Mouse (Mus musculus) heart, adult 18-20 months (tissue): ENCODE data around the gene Atl2. TPM values are rescaled to one million over a fixed set of nuclear protein-coding genes. Genes with fewer than 3 reads are reported as not detected.

Experiments
- DNase-seq, 2 experiments: peaks; one replicate each; pipeline ENCODE4 v3.0.0; 2021 to 2022; ENCODE audit warnings: mixed read lengths in 1 of 2
- total RNA-seq, 2 experiments: library from RNA; stranded (reverse); gene quantifications; 2 replicates each; pipeline ENCODE4 v1.2.3; 2021

The Atl2 gene
- total RNA-seq, 2 experiments from 2014 or later, result 33.2 to 36.7 TPM

DNA sequence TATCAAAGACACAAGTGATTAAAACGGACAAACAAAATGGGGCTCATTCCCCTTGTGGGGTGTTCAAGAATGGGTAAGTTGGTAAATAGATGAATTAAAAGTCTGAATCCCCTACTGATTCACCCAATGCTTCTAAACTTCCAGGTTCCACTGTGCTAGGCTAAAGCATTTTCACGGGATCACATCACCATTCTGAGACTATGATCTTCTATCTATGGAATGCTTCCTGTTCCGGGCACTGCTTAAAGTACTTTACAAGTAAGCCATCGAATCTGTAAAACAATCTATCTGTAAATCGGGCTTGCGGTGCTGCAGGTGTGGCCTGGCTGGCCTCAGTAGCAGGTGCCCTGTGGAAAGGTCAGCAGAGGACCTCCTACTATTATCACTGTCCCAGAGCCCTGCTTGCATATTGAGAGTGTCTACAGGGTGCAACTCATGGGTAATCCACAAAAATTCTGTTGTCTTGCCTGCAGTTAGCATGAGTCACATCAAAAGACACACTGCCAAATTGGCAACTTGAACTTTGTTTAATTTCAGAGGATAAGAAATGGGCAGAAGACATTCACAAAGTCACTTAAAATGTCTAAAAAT lies 2.3 kb upstream of the Atl2 start:
- no peak for DNase-seq

DNA sequence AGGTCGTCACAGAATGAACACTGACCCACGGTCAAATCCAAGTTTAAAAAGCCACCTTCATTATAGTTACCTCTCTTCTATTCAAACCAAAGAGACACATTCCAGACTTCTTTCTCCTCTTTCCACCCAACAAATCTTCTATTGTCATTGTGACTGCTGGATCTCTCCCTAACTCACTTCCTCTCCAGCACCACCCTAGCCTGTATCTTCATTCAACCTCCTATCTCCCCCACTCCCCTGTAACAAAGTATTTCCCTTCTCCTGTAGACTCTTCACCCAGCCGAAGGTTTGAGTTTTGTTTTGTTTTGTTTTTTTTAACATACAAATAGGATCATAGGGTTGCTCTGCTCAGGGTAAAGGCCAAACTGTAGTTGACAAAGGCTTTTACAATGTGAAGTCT lies 1.7 kb upstream of the Atl2 start:
- no peak for DNase-seq

DNA sequence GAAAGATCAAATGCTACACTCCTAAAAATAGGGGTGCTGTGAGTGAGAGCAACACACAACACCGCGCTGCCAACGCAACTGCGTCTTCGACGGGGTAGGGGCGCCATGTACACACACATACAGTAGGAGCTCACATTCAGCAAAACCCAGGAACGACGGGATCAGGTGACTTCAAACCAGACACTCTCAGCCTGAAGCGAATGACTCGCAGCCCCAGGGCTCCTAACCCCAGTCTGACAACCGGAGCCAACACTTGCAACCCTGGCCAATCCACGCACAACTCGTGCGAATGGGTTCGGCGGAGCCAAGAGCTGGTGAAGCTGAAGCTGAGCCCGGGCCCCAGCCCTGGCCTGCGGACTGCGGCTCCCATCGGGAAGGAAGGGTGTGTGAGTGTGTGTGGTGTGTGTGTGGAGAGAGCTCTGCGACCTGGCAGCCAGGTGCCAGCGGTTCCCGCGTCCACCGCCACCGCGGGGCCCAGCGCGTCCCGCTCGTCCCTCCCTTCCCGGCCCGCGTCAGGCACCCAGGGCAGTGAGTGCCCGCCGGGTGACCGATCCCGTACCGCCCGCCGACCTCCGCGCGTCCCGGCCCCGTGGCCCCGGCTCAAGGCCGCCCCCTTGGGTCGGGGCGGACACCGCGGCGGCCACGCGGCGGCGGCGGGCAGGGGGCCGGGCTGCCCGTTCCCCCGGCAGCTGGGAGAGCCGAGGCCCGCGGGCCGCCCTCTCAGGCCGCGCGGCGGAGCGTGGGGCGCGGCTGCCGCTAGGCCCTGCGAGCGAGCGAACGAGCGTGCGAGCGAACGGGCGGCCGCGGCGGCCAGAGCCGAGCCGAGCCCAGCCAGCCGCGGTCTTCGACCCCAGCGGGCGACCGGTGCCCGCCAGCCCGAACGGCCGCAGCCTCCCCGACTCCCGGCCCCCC lies 696 bp downstream of the Atl2 start:
- DNase-seq, result peak; percentile 66 to 78

DNA sequence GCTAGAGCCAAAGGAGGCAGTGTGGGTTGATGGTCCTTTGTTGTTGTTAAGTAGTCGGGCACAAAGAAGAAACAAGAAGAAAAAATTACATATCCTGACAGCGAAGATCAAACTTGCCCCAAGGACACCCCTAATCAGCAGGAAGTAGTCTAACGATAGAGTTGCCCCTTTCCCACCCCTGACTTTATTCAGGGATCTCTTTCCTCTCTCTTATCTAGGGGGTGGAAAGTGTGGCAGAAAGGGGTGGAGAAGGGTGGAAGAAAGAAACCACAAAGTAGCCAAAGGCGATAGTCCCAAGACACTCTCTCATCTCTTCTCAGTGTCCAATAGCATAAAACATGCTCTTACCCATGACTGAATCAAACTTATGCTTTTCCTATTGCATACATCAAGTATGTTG lies 1.9 kb downstream of the Atl2 start:
- no peak for DNase-seq

DNA sequence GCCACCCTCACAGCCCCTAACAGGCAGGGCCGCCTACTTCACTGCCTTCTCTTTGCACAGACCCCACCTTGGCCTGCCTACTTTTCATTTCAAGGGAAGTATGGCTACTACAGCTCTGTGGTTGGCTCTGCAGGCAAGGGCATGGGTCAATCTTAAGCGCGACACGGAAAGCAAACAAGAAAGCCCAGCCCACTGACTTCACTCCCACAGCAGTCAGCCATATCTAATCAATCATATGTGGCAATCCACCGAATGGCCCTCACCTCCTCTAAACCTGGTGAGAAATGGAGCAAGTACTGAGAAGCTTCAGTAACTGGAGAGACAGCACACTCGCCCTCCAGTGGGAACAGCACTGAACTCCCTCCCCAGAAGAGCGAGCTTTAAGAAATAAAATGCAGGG lies 4.0 kb downstream of the Atl2 start:
- no peak for DNase-seq

DNA sequence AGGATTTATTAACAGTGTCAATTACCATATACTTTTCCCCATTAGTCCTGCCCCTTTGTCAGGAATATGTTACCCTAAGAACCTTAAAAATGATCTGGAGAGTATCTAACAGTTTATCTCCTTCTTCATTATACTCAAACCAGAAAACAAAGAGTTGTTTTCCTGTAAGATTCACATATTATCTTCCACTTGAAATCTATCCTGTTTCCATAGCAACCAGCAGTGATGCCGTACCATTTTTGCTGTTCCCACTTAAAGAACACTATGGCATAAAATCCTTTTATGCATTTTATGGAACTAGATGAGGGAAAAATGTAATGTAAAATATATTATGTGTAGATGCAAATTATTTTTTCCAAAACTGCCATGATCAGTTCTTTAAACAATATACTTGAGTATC lies 8.0 kb downstream of the Atl2 start:
- DNase-seq, result no peak

DNA sequence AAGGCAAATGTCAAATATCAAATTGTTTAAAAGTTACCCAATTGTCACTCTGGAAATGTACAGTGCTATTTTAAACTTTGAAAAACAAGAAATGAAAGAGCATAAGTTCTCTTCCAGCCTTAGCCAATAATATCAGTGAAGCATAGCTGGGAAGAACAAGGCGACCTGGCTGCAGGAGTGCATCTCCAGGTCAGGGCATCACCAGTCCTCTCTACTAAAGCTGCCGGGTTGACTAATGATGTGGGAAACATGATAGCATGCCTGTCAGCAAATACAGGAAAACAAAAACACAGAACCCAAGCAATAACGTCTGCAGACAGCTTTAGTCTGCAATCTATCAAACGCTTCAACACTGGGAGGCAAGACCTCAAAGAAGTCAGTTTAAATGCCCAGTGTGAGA lies 12.7 kb downstream of the Atl2 start:
- DNase-seq, result no peak

DNA sequence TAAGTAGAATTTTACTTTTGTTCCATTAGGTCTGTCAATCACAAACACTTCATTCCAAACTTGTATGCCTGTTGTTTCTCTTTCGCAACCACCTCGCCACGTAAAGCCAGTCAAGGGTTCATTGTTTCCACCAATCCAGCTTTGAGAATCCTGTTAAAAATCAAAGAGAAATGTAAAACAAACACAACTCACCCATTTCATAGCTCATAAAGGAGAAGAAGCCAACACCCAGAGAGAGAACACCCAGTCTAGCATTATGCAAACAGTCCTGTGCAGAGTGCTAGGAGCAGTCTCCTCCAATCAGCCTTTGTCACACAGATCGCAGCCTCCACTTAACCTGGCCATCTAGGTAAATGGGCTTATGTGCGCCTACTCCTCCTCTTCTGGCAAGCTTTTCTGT lies 30.9 kb downstream of the Atl2 start:
- no peak for DNase-seq

DNA sequence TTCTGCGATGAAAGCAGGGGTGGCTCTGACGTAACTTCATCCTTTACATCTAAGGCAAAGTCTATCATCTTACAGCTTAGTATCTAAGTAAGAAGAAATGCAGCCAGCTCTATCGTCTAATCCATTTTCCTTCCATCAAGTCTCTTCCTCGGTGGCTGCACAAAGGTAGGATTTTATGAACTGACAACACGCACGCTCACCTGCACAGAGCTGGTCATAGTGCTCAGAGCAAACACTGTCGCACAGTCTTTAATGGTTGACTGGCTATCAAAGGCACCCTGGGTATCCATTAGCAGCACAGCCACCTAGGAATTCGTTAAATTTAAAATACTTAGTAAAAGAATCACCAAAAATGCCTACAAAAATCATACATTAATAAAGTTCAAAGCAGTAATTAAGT lies 31.4 kb downstream of the Atl2 start:
- DNase-seq, result no peak

DNA sequence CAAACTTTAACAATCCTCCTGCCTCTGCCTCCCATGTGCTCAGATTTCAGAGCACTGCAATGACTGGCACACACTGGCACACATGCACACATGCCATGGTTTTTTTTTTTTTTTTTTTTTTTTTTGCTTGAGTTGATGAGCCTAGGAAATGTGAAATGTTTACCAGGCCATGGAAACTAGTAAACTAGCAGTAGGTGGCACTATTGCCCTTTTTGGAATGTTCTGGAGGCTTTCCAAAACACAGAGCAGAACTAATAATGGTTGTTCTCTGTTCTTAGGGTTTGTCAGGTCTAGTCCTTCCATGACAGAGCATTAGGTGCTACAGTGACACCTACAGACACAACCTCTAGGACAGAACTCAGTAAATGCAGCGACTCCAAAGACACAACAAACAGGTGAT lies 33.9 kb downstream of the Atl2 start:
- DNase-seq, result peak; percentile 49 to 61

DNA sequence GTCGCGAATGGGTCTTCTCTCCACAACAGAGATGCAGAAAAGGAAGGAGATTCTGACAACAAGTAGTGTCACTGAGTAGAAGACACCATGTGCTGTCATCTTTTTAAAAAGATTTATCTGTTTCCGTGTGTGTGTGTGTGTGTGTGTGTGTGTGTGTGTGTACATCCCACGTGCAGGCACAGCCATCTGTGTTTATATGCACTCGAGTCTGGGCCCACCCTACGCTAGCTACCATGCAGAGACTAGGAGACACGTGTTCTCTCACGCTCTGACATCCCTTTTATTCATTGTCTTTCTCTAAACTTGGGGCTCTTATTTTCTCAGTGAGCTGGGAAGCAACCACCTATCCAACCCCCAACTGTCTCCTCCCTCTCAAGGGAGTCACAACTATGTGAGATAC lies 40.4 kb downstream of the Atl2 start:
- DNase-seq, result no peak

DNA sequence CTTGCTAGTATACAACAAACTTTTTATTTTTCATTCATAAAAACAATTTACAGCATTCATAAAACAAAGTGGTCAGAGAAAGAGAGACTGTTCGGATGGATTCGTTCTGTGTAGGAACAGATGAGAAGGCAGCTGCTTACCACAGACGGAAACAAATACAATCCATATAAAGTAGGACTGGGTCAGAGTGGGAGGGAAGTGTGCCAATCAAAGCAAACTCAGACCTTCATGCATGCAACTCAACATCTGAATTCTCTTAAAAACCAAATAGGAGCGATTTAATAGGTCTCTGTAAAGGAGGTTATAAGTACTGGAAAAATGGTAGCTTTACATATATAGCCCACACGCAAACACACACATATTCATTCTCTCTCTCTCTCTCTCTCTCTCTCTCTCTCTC lies 47.5 kb downstream of the Atl2 start:
- DNase-seq, result no peak

DNA sequence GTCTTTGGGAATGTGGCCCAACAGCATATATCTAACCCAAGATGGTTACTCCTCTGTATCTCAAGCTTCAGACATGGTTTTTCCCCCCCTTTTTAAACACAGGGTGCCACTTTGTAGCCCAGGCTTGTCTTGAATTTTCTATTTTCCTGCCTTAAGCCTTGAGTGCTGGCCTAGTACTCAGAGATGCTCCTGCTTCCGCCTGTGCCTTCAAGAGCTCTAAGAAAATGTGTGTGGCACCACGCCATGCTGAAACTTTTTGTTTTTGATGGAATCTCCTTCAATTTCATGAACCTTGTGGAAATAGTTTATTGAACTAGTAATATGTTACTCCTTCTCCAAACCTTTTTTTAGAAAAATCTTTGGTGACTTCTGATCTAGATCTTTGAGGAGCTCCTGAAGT lies 49.7 kb downstream of the Atl2 start:
- DNase-seq, result no peak

DNA sequence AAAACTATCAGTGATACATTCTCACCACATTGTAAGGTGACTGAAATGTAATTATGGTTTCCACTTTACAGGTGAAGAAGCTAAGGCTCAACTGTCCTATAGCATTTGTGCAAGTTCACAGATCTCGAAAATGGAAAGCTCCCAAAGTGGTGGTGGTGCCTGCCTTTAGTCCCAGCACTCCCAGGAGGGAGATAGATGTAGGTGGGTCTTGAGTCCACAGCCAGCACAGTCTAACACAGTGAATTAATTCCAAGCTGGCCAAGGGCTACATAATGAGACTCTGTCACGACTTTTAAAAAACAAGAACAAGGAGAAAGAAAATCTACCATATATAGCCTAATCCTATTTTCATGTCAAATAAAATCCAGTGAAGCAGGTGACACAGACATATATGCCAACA lies 50.2 kb downstream of the Atl2 start:
- no peak for DNase-seq

DNA sequence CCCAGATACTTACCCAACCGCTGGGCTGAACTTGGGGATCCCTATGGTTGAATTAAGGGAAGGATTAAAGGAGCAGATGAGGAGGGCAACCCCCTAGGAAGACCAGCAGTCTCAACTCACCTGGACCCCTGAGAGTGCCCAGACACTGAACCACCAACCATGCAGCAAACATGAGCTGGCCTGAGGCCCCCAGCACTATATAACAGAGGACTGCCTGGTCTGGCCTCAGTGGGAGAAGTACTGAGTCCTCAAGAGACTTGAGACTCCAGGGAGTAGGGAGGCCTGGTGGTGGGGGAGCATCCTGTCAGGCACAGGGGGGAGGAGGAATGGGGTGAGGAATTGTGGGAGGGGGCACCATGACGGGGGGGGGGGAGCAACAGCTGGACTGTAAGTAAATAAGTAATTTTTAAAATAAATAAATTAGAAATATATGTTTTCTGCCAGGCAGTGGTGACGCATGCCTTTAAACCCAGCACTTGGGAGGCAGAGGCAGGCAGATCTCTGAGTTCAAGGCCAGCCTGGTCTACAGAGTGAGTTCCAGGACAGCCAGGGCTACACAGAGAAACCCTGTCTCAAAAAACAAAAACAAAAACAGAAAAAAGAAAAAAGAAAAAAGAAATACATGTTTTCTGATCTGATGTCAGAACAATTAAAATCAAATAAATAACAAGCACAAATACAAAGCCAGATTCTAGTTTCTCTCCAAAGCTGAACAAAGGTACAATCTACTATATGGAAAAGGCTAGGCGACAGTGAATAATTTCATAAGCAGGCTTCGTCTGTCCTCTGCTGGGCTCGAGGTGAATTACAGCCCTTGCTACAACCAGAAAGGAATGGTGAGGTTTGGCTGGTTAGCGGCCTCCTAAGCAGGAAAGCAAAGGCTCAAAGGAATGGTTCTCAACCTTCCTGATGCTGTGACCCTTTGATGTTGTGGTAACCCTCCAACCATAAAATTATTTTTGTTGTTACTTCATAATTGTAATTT lies 55.4 kb downstream of the Atl2 start:
- peak; percentile 61 to 88 for DNase-seq

DNA sequence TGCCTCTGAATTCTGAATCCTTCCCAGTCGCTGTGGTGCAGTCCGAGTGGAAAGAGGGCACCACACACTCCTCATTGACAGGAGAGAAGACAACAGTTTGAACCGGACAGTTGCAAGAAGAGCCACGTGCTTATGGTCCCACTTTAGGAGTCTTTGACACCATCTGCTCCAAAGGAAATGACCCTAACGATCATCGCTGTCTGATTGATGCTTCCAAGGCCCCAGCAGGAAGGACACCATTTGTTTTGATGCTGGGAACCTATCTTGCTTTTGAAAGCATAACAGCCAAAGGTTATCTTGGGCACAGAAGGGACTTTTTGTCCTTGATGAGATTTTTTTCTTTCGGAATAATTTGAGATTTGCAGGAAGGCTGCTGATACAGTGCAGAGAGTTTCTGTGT lies 58.9 kb downstream of the Atl2 start:
- DNase-seq, result no peak

DNA sequence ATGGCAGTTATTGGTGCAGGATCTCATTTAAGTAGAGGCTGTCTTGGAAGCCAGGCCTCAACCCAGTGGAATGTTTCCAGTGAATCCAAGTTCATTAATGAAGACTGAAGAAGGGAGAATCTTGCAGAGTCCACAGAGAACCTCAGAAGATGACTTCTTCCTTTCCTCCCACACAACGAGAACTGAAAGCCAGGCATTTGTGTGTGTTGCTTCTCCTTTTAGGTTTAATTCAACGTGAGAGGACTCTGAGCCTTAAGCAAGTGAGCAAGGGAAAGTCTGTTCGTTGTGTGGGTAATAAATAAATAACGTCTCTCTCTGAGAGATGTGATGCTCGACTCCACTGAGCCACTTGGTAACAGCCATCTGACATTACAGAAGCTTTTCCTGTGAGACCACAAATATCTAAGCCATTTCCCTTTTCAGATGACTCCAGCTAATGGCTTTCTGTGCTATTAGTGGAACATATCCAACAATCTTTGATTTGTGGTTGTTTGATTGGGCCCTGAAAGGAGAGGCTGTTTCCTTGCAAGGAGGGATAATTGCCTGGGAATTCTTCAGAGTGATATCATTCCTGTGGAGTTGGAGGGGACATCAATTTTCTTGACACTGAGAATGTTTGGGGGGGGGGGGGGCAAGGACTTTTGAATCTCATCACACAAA lies 60.1 kb downstream of the Atl2 start:
- DNase-seq, result peak; percentile 16 to 27

DNA sequence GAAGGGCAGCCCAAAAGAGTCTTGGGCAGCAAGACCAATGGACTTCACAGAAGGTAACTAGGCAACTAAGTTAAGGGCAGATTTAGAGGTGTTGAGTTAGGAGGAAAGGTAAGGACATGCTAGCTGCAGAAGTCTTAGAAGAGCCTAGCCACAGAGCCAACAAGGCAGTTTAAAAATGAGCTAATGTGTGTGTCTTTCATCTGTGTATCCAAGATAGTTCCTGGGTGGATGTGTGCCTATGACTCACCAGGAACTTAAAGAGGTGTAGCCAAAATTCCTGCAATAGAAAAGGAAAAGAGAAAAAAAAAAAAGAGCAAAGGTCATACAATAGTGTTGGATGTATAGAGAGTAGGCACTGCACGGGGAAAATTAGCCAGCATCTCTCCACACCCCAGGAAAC lies 63.6 kb downstream of the Atl2 start:
- DNase-seq, result no peak

DNA sequence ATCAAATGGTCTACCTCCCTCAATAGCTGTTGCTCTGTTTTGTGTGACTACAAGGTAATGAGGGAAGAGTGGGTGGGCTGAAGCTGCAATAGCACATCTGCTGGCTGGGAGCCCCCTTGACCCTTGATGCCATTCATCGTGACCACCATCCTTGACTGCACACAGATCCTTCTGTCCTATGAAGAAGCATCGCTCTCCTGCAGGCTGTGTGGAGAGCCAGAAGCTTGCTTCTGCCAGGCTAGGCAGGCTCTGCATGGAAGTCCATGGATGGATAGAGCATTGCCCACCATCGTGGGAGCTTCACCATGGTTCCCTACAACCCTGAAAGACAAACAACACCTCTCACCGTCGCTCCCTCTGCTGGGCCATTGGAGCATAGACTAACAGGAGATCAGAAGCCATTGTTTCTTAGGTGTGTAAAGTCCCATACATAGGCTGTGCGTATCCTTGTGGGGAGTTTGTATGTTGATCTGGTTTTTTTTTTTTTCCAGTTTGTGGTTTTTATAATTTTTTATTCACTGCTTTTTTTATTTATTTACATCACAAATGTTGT lies 69.4 kb downstream of the Atl2 start:
- DNase-seq, result no peak

DNA sequence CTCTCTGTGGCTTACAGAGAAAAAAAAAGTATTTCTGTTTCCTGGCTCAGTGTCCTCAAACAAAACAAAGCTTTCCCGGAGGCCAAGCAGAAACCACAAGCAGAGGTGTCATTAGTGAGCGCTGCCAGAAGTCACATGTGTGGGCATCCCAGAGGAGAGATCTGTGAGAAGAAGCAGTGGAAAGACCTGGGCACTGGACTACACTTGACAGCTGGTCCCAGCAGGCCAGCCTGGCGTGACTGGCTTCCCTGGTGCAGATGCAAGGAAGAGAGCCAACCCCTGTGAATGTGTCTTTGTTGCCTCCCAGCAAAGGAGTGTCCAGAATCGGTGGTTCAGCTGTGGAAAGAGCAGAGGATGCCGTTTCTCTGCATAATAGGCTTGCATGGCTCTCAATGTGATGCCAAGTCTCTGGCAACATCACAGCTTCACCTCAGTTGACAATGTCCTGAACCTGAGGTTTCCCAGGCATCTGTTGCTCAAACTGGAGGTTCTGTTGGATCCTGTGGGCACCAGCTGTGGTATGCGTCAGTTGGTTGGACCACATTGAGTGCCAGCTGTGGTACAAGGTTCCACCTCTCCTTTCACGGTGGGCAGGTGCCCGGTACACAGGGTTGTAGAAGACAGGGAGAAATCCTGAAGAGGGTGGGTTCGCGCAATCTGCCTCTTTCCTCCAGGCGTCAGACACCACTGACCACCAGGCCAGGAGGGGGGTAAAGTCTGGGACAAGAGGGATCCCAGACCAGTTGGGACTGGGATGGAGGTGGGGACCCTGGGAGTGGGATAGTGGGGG lies 70.5 kb downstream of the Atl2 start:
- peak; percentile 30 to 31 for DNase-seq

DNA sequence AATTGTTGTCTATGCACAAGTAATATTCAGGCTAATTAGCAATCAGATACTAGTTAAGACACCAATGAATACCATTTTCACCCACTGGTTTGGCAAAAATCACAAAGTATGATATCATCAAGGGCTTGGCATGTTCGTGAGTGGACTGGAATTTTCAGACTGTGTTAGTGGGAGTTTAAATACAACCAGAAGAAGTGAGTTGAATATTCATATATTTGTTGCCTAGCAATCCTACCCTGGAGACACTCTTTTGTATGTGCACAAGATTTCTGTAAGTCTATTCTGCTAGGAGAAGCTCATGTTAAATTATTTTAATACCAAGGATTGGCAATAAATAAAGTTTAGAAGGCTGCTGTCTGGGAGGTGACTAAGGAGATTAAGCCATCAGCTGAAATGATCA lies 71.5 kb downstream of the Atl2 start:
- DNase-seq, result no peak
